Mouse (Mus musculus) C2C12 (cell line): Measurements from ENCODE around the gene Wasf2.

Experiments used
- CTCF ChIP-seq: IDR thresholded peaks from one replicate; pipeline ENCODE4 v1.5.1; 2011; ENCODE audit not compliant: control insufficient read depth, insufficient read depth, insufficient read length
- MYOD1 ChIP-seq: IDR thresholded peaks from one replicate; pipeline ENCODE4 v1.6.1; 2011; ENCODE audit warnings: low read depth; ENCODE audit not compliant: control insufficient read depth, insufficient read length
- USF1 ChIP-seq: IDR thresholded peaks from one replicate; pipeline ENCODE4 v1.6.1; 2011; ENCODE audit warnings: low read depth, mild to moderate bottlenecking, control low read depth, moderate library complexity

DNA sequence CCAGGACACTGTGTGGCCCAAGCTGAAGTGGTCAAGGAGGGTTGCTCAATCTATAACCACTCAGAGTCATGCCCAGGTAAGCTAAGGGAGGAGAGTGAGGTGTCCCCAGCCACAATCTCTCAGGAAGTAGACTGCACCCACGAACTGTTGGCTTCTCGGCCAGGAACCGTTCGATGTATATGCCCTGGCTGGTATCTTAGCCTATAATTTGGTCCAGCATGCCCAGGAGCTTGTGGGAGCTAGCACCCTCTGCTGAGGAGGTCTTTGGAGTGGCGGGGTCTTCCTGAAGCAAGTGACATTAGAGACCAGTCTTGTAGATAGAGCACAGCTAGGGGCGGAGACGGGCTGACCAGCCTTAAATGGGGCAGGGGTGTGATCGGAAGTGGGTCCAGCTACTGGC is 91.4 kb downstream of the Wasf2 start:
- TF ChIP-seq MYOD1 (no peak), CTCF (no peak), USF1 (no peak)
